30 mouse cellular contexts compared by ENCODE assay signal in the genomic region with DNA sequence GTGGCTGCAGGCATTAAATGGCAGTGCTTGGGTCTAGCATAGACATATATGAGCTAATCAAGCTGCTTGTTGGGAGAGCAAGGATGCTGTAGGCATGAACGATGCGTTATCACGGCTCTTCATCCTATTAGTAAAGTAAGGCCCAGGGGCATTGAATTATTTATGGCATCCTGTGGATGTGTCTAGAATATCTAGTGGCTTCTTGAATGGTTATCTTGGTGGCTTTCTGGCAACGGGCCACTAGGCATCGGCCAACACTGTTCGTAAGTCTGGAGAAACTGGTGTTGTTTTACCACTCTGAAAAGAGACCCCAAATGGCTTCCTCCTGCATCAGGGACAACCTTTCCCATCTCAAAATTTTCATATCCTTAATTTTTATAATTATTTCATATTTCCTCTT. TPM values are rescaled to one million over a fixed set of nuclear protein-coding genes. Genes with fewer than 3 reads are reported as not detected.
DNase-seq lines count a peak whose midpoint lies in the region; ATAC-seq lines count a peak whose summit lies in the region.
"Had no signal": no experiment of that assay in that cellular context is flagged by ENCODE, and none has a peak within 500 bp of the region (broad histone marks: within the 10 kb centered on the region; RNA-seq: fewer than 3 reads in every experiment).

No protein-coding gene starts in this region.

- peak; percentile 36; the same call in 1 of the 2 replicates for ATAC-seq in hindbrain, embryonic 15.5 days (ENCODE audit: low FRiP score, low read depth)
- no peak for ATAC-seq in hindbrain, embryonic 12.5 days (ENCODE audit: low FRiP score)
- peak; percentile 48; the same call in 1 of the 2 replicates for ATAC-seq in neural tube, embryonic 12.5 days (ENCODE audit: low FRiP score, low read depth)
- ATAC-seq in neural tube, embryonic 15.5 days (ENCODE audit: low FRiP score) = no peak
- ATAC-seq: liver, embryonic 12.5 days; liver, postnatal 0 days had no signal

- WGBS in hindbrain, embryonic 15.5 days = 42% methylated on average over 6 of the region's 6 CpGs
- WGBS in hindbrain, embryonic 12.5 days = 77% methylated on average over 6 of the region's 6 CpGs
- WGBS in neural tube, embryonic 12.5 days = 56% methylated on average over 6 of the region's 6 CpGs
- WGBS in neural tube, embryonic 15.5 days = 28% methylated on average over 6 of the region's 6 CpGs

- H3K4me1 ChIP-seq in hindbrain, embryonic 15.5 days (replicated peaks) = peaks cover 16% of the 10 kb centered on the region; the same call in 1 of the 2 replicates
- H3K4me1 ChIP-seq in hindbrain, embryonic 12.5 days = 0 out of 2 replicates have a peak, but pooled peaks cover 3% of the 10 kb centered on the region
- no peaks in the 10 kb centered on the region; the same call in 1 of the 2 replicates for H3K4me1 ChIP-seq in neural tube, embryonic 12.5 days
- H3K4me1 ChIP-seq in neural tube, embryonic 15.5 days = peaks cover 20% of the 10 kb centered on the region
- H3K4me1 ChIP-seq: embryonic facial prominence, embryonic 13.5 days; heart, embryonic 12.5 days; kidney, embryonic 15.5 days; liver, embryonic 12.5 days had no signal

- peak; percentile 35 to 40 for DNase-seq in cerebellum, postnatal 10 days
- no peak for DNase-seq in cerebellum, adult 11 months
- no peak for DNase-seq in neural tube, embryonic 10.5 days (ENCODE audit: extremely low spot score, low spot score)
- DNase-seq in thymus, postnatal 14 days = no peak
- DNase-seq: gastrocnemius, adult 2 months; gastrocnemius, postnatal 36 days; heart, postnatal 4 days; kidney, postnatal 25 days; liver, postnatal 0 days; right cerebral cortex, postnatal 4 days; thymus, adult 2 months had no signal

- H3K4me2 ChIP-seq in hindbrain, embryonic 15.5 days = no peak overlapping the region
- no peak overlapping the region for H3K4me2 ChIP-seq in hindbrain, embryonic 12.5 days (replicated peaks)
- no peak overlapping the region for H3K4me2 ChIP-seq in neural tube, embryonic 12.5 days (replicated peaks)
- H3K4me2 ChIP-seq in neural tube, embryonic 15.5 days = no peak overlapping the region
- H3K4me2 ChIP-seq: embryonic facial prominence, embryonic 13.5 days; heart, embryonic 12.5 days; kidney, embryonic 15.5 days; liver, embryonic 12.5 days had no signal

- no peak overlapping the region for H3K9ac ChIP-seq in hindbrain, embryonic 15.5 days
- H3K9ac ChIP-seq in hindbrain, embryonic 12.5 days = no peak overlapping the region
- no peak overlapping the region for H3K9ac ChIP-seq in neural tube, embryonic 12.5 days
- no peak overlapping the region for H3K9ac ChIP-seq in neural tube, embryonic 15.5 days (replicated peaks)
- H3K9ac ChIP-seq: embryonic facial prominence, embryonic 13.5 days; heart, embryonic 12.5 days; kidney, embryonic 15.5 days; liver, embryonic 12.5 days; liver, postnatal 0 days had no signal

- H3K9me3 ChIP-seq in hindbrain, embryonic 15.5 days = no peaks in the 10 kb centered on the region
- H3K9me3 ChIP-seq in hindbrain, embryonic 12.5 days (replicated peaks) = no peaks in the 10 kb centered on the region
- no peaks in the 10 kb centered on the region for H3K9me3 ChIP-seq in neural tube, embryonic 12.5 days
- H3K9me3 ChIP-seq in neural tube, embryonic 15.5 days (replicated peaks) = no peaks in the 10 kb centered on the region
- H3K9me3 ChIP-seq: embryonic facial prominence, embryonic 13.5 days; heart, embryonic 12.5 days; kidney, embryonic 15.5 days; liver, embryonic 12.5 days had no signal

- H3K4me3 ChIP-seq in hindbrain, embryonic 15.5 days = no peak overlapping the region
- H3K4me3 ChIP-seq in hindbrain, embryonic 12.5 days = no peak overlapping the region
- H3K4me3 ChIP-seq in neural tube, embryonic 12.5 days = no peak overlapping the region
- H3K4me3 ChIP-seq in neural tube, embryonic 15.5 days (replicated peaks) = no peak overlapping the region
- H3K4me3 ChIP-seq: embryonic facial prominence, embryonic 13.5 days; gastrocnemius, adult 2 months; heart, embryonic 12.5 days; kidney, embryonic 15.5 days; layer of hippocampus, adult 2 months; left cerebral cortex, adult 2 months; liver, embryonic 12.5 days had no signal

- no peaks in the 10 kb centered on the region for H3K27me3 ChIP-seq in hindbrain, embryonic 15.5 days
- no peaks in the 10 kb centered on the region for H3K27me3 ChIP-seq in hindbrain, embryonic 12.5 days
- H3K27me3 ChIP-seq in neural tube, embryonic 12.5 days (replicated peaks) = no peaks in the 10 kb centered on the region
- H3K27me3 ChIP-seq in neural tube, embryonic 15.5 days (replicated peaks) = no peaks in the 10 kb centered on the region
- H3K27me3 ChIP-seq: CH12.LX; embryonic facial prominence, embryonic 13.5 days; heart, embryonic 12.5 days; kidney, embryonic 15.5 days; liver, embryonic 12.5 days had no signal

- H3K36me3 ChIP-seq in hindbrain, embryonic 15.5 days = no peaks in the 10 kb centered on the region
- H3K36me3 ChIP-seq in hindbrain, embryonic 12.5 days = no peaks in the 10 kb centered on the region
- H3K36me3 ChIP-seq in neural tube, embryonic 12.5 days = no peaks in the 10 kb centered on the region
- H3K36me3 ChIP-seq in neural tube, embryonic 15.5 days = no peaks in the 10 kb centered on the region
- H3K36me3 ChIP-seq: embryonic facial prominence, embryonic 13.5 days; heart, embryonic 12.5 days; kidney, embryonic 15.5 days; liver, embryonic 12.5 days had no signal

- H3K27ac ChIP-seq in hindbrain, embryonic 15.5 days (replicated peaks) = no peak overlapping the region
- no peak overlapping the region for H3K27ac ChIP-seq in hindbrain, embryonic 12.5 days
- no peak overlapping the region for H3K27ac ChIP-seq in neural tube, embryonic 12.5 days
- 0 out of 2 replicates have a peak overlapping the region, but pooled peaks have one; percentile 28 for H3K27ac ChIP-seq in neural tube, embryonic 15.5 days (replicated peaks)
- H3K27ac ChIP-seq: embryonic facial prominence, embryonic 13.5 days; gastrocnemius, adult 2 months; kidney, embryonic 15.5 days; layer of hippocampus, adult 2 months; left cerebral cortex, adult 2 months; liver, embryonic 12.5 days; stomach, postnatal 0 days had no signal

RNA-seq across cellular contexts. Expression of gene Gpr6, which starts 33.6 kb away (rescaled TPM):
- 1.1 and 1.8 TPM in 2 replicates for polyA plus RNA-seq in hindbrain, embryonic 15.5 days (2015; fragmentation: Nextera tagmentation; extraction: Ambion mirVana)
- polyA plus RNA-seq in hindbrain, embryonic 12.5 days (2016; fragmentation: Nextera tagmentation; extraction: Ambion mirVana) = 0.13 and 0.23 TPM in 2 replicates
- not detected in 2 replicates for polyA plus RNA-seq in neural tube, embryonic 12.5 days (2016; fragmentation: Nextera tagmentation; extraction: Ambion mirVana)
- 0.63 and 0.84 TPM in 2 replicates for polyA plus RNA-seq in neural tube, embryonic 15.5 days (2015; fragmentation: Nextera tagmentation; extraction: Ambion mirVana)
- polyA plus RNA-seq: C2C12; embryonic facial prominence, embryonic 13.5 days; forebrain, embryonic 11.5 days; heart, embryonic 12.5 days; heart, postnatal 0 days; limb, embryonic 14.5 days; liver, embryonic 12.5 days; liver, postnatal 0 days; lung, embryonic 16.5 days; spleen, adult 2 months; thymus, adult 2 months; urinary bladder, adult 2 months had no signal

Comparison
In these comparisons a context has a peak if more than half of its experiments do, and no peak if none do; other contexts are left out.
1. DNase-seq: peak in cerebellum, postnatal 10 days (2 of 2); none in cerebellum, adult 11 months (single experiment), neural tube, embryonic 10.5 days (single experiment) and thymus, postnatal 14 days (single experiment).
2. ATAC-seq: peak in hindbrain, embryonic 15.5 days (single experiment) and neural tube, embryonic 12.5 days (single experiment); none in hindbrain, embryonic 12.5 days (single experiment) and neural tube, embryonic 15.5 days (single experiment).